Comparison of ENCODE assay signal across 8 mouse cellular contexts in the genomic region with DNA sequence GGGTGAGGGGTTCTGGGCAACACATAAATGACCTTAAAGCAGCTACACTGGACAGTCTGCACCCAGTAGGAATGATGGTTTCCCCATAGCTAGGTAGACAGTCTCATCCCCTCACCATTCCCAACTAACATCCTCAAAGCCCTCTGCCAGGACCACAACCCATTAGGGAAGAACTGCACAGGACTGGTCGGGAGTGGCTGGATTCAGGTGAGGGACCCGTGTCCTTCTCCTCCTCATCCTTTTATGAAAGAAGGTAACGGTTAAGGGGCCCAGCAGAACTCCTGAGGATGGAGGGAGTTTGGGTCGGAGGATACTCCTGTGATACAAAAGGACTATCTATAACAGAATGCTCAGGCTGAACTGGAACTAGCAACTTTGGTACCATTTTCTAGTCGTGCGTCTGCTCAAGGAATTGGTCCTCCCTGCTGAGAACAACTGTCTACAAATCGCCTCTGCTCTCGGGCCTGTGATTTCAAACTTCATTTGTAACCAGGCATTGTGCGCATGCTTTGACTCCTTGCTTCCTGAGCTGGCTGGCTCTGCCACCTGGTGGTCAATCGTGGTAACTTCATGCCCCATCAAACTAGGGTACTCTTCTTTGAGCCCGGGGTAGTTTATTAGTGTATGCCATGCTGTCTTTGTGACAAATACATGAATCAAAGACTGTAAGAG.
DNase-seq lines count a peak whose midpoint lies in the region; ATAC-seq lines count a peak whose summit lies in the region.

No protein-coding gene starts in this region.

- no peaks in the 10 kb centered on the region for H3K9me3 ChIP-seq in hindbrain, embryonic 16.5 days (ENCODE audit: control insufficient read depth, low read length)

- H3K9ac ChIP-seq in hindbrain, embryonic 16.5 days (ENCODE audit: low read depth, low read length): no peak overlapping the region

- WGBS in hindbrain, embryonic 16.5 days: 25% methylated on average over 11 of the region's 11 CpGs

- no peaks in the 10 kb centered on the region for H3K36me3 ChIP-seq in hindbrain, embryonic 16.5 days (ENCODE audit: control insufficient read depth, insufficient read depth, low read length)

- no peak overlapping the region; the same call in 1 of the 2 replicates for H3K4me2 ChIP-seq in hindbrain, embryonic 16.5 days (ENCODE audit: low read length)

- H3K27ac ChIP-seq in hindbrain, embryonic 16.5 days (ENCODE audit: low read depth, low read length): no peak overlapping the region

- ATAC-seq in hindbrain, embryonic 16.5 days: peak; percentile 89

- DNase-seq in R1 (ENCODE audit: low read depth, low spot score): peak; percentile 80
- peak; percentile 88 to 91 for DNase-seq in cerebellum, postnatal 10 days
- peak; percentile 55 to 85 for DNase-seq in frontal cortex, postnatal 14 days (ENCODE audit: low spot score in 2 of 2)
- peak; percentile 74 to 81 for DNase-seq in layer of hippocampus, postnatal 36 days
- peak; percentile 87 for DNase-seq in mesoderm, embryonic 11.5 days (ENCODE audit: low read depth, low spot score)
- peak; percentile 87 for DNase-seq in right cerebral cortex, postnatal 14 days
- peak; percentile 74 for DNase-seq in urinary bladder, postnatal 25 days (ENCODE audit: low spot score)

- H3K4me1 ChIP-seq in hindbrain, embryonic 16.5 days (ENCODE audit: control insufficient read depth, insufficient read depth, low read depth, low read length): no peaks in the 10 kb centered on the region

- no peak overlapping the region for H3K4me3 ChIP-seq in hindbrain, embryonic 16.5 days (ENCODE audit: low read length)

- no peaks in the 10 kb centered on the region for H3K27me3 ChIP-seq in hindbrain, embryonic 16.5 days (replicated peaks; ENCODE audit: control insufficient read depth, insufficient read depth, low read length)
